Mouse (Mus musculus) bone marrow, adult 2 months (tissue): Measurements from ENCODE around the gene Dgat2l6. TPM values are rescaled to one million over a fixed set of nuclear protein-coding genes. Genes with fewer than 3 reads are reported as not detected.

Source experiments
- H3K27ac ChIP-seq: fragments of 200-500 bp; 2 replicates; pipeline ENCODE4 v1.5.1; 2012; ENCODE audit warnings: low read depth, mild to moderate bottlenecking, control low read depth, inconsistent platforms, low read length; ENCODE audit not compliant: control insufficient read depth, poor library complexity, insufficient read depth
- H3K4me1 ChIP-seq: fragments of 200-500 bp; 2 replicates; pipeline ENCODE4 v1.6.1; 2011; ENCODE audit warnings: low read length; ENCODE audit not compliant: control insufficient read depth, insufficient read depth
- H3K4me3 ChIP-seq: fragments of 200-500 bp; replicated peaks from 2 replicates; pipeline ENCODE3; 2011; ENCODE audit warnings: mild to moderate bottlenecking, low read depth, low read length, control low read depth; ENCODE audit not compliant: control insufficient read depth
- CTCF ChIP-seq: fragments of 200-500 bp; IDR thresholded peaks from 2 replicates; pipeline ENCODE4 v1.5.1; 2011; ENCODE audit warnings: low read length, control low read depth; ENCODE audit not compliant: control insufficient read depth, insufficient read depth
- POLR2A ChIP-seq: fragments of 200-500 bp; IDR thresholded peaks from 2 replicates; pipeline ENCODE4 v1.6.1; 2011; ENCODE audit warnings: low read depth, mild to moderate bottlenecking, control low read depth, low read length, borderline replicate concordance; ENCODE audit not compliant: control insufficient read depth
- WGBS: fragments of 180-500 bp; shearing (Covaris S2); methylation state at CpG from one replicate; pipeline ENCODE4 v1.1.7; 2018; 5-methylcytosine and 5-hydroxymethylcytosine counted together
- polyA plus RNA-seq: library from polyadenylated mRNA; stranded (reverse); fragments of >200 nt; gene quantifications from 2 replicates; pipeline ENCODE4 v1.2.4, GENCODE M21; 2011; ENCODE audit warnings: low replicate concordance; ENCODE audit not compliant: missing spikeins, insufficient read depth, insufficient read length

The Dgat2l6 gene
- not detected in 2 replicates for polyA plus RNA-seq

GRCm38 (mm10) chrX:100524471-100524870 lies at the start of gene Dgat2l6:
Gene Dgat2l6, plus strand, starts transcription at chrX:100524838.
- Histone ChIP-seq H3K4me3 (no peak within 1 kb of the TSS), H3K27ac (no peak within 1 kb of the TSS), H3K4me1 (no peaks in the 10 kb centered on the region)
- WGBS, result 68% methylated on average over 4 of the region's 4 CpGs
- no peak for TF ChIP-seq CTCF
- TF ChIP-seq POLR2A, result no peak

GRCm38 (mm10) chrX:100475569-100476223 lies 48.9 kb upstream of the Dgat2l6 start:
- TF ChIP-seq CTCF (no peak), POLR2A (no peak)

GRCm38 (mm10) chrX:100480317-100480716 lies 44.3 kb upstream of the Dgat2l6 start:
- Histone ChIP-seq H3K27ac (no peak overlapping the region), H3K4me1 (no peaks in the 10 kb centered on the region), H3K4me3 (no peak overlapping the region)
- no peak for TF ChIP-seq POLR2A
- peak; percentile 57 for TF ChIP-seq CTCF
- 21% methylated on average over 3 of the region's 3 CpGs for WGBS

More at GRCm38 (mm10) chrX:100475569-100476223, 48.9 kb upstream of the Dgat2l6 start:
- Histone ChIP-seq H3K4me3 (no peak overlapping the region), H3K4me1 (no peaks in the 10 kb centered on the region), H3K27ac (no peak overlapping the region)
- WGBS, result 58% methylated on average over 4 of the region's 4 CpGs

GRCm38 (mm10) chrX:100493500-100494067 lies 31.1 kb upstream of the Dgat2l6 start:
- H3K4me1 ChIP-seq, result no peaks in the 10 kb centered on the region; the same call in 1 of the 2 replicates
- H3K27ac ChIP-seq, result no peak overlapping the region
- peak overlapping the region; percentile 87 for H3K4me3 ChIP-seq
- WGBS, result 11% methylated on average over 22 of the region's 22 CpGs
- TF ChIP-seq POLR2A (no peak), CTCF (no peak)

- Histone ChIP-seq H3K27ac (peak within 1 kb of the TSS; percentile 52; the same call in 1 of the 2 replicates), H3K4me1 (no peaks in the 10 kb centered on the region; the same call in 1 of the 2 replicates), H3K4me3 (peak within 1 kb of the TSS; percentile 91)
- no peak for TF ChIP-seq CTCF
- no peak for TF ChIP-seq POLR2A
- 12% methylated on average over 32 of the region's 32 CpGs for WGBS
These were observed 30.3 kb upstream of the Dgat2l6 start, which contains the start of gene Igbp1 for GRCm38 (mm10) chrX:100494068-100494978. Gene Igbp1, plus strand, starts transcription at chrX:100494291.

GRCm38 (mm10) chrX:100504175-100504851 lies 20.3 kb upstream of the Dgat2l6 start:
- Histone ChIP-seq H3K4me3 (no peak overlapping the region), H3K4me1 (no peaks in the 10 kb centered on the region), H3K27ac (no peak overlapping the region)
- 46% methylated on average over 5 of the region's 5 CpGs for WGBS
- TF ChIP-seq POLR2A (no peak), CTCF (no peak)

- 66% methylated on average over 4 of the region's 4 CpGs for WGBS
- Histone ChIP-seq H3K27ac (no peak overlapping the region), H3K4me3 (no peak overlapping the region), H3K4me1 (no peaks in the 10 kb centered on the region)
- TF ChIP-seq POLR2A, result no peak
- TF ChIP-seq CTCF, result no peak
These were observed 16.5 kb upstream of the Dgat2l6 start for GRCm38 (mm10) chrX:100508164-100508563.

- H3K4me1 ChIP-seq, result no peaks in the 10 kb centered on the region
- WGBS, result 89% methylated on average over 3 of the region's 3 CpGs
- no peak overlapping the region for H3K27ac ChIP-seq
- no peak for TF ChIP-seq CTCF
- no peak for TF ChIP-seq POLR2A
- no peak overlapping the region for H3K4me3 ChIP-seq
These were observed 14.7 kb upstream of the Dgat2l6 start for GRCm38 (mm10) chrX:100509921-100510320.
